Mouse (Mus musculus) neural tube, embryonic 12.5 days (tissue): ENCODE data around the gene Hist2h3c2. TPM values are rescaled to one million over a fixed set of nuclear protein-coding genes. Genes with fewer than 3 reads are reported as not detected.
"Not testable (repeated sequence)": the region's sequence is repeated elsewhere in the genome, so short reads cannot be mapped to it uniquely, and the experiment has no call there.

ENCODE experiments used
- ATAC-seq: fragments of 200-750 bp; cut with Nextera tagmentation; 2 replicates; pipeline ENCODE4 v1.8.0; 2017; ENCODE audit warnings: low read depth, mild to moderate bottlenecking, moderate TSS enrichment, moderate library complexity; ENCODE audit not compliant: low FRiP score
- H3K27ac ChIP-seq: fragments of 300-500 bp; sonication (generic); 2 replicates; pipeline ENCODE4 v1.5.1; 2016
- H3K27me3 ChIP-seq: fragments of 300-500 bp; sonication (generic); replicated peaks from 2 replicates; pipeline ENCODE4 v1.6.1; 2016; ENCODE audit warnings: mild to moderate bottlenecking
- H3K36me3 ChIP-seq: fragments of 300-500 bp; sonication (generic); 2 replicates; pipeline ENCODE4 v1.6.1; 2016; ENCODE audit warnings: mild to moderate bottlenecking
- H3K4me1 ChIP-seq: fragments of 300-500 bp; sonication (generic); 2 replicates; pipeline ENCODE4 v1.6.1; 2016
- H3K4me2 ChIP-seq: fragments of 300-500 bp; sonication (generic); replicated peaks from 2 replicates; pipeline ENCODE4 v1.6.1; 2016; ENCODE audit warnings: mild to moderate bottlenecking
- H3K4me3 ChIP-seq: fragments of 300-500 bp; sonication (generic); 2 replicates; pipeline ENCODE4 v1.5.1; 2016
- H3K9ac ChIP-seq: fragments of 300-500 bp; sonication (generic); 2 replicates; pipeline ENCODE4 v1.6.1; 2016; ENCODE audit warnings: mild to moderate bottlenecking
- H3K9me3 ChIP-seq: fragments of 300-500 bp; sonication (generic); 2 replicates; pipeline ENCODE4 v1.6.1; 2016; ENCODE audit warnings: mild to moderate bottlenecking
- WGBS: fragments of 180-500 bp; shearing (Covaris S2); methylation state at CpG from one replicate; pipeline ENCODE4 v1.1.7; 2016; 5-methylcytosine and 5-hydroxymethylcytosine counted together
- polyA plus RNA-seq: library from polyadenylated mRNA; unstranded; fragments of >200 nt; fragmentation: Nextera tagmentation; extraction: Ambion mirVana; gene quantifications from 2 replicates; pipeline ENCODE4 v1.2.1, GENCODE M21; 2016

Hist2h3c2 gene
- polyA plus RNA-seq, 1 experiment from 2014 or later, result 5.0 TPM

- Histone ChIP-seq H3K4me3 (no peak overlapping the region), H3K36me3 (no peaks in the 10 kb centered on the region), H3K4me1 (no peaks in the 10 kb centered on the region; the same call in 1 of the 2 replicates), H3K27ac (no peak overlapping the region), H3K9ac (no peak overlapping the region), H3K9me3 (no peaks in the 10 kb centered on the region), H3K4me2 (no peak overlapping the region), H3K27me3 (no peaks in the 10 kb centered on the region)
- WGBS, result 79% methylated on average over 8 of the region's 8 CpGs
- ATAC-seq, result no peak
These were observed 12.0 kb downstream of the Hist2h3c2 start for GRCm38 (mm10) chr3:96226695-96227648.

GRCm38 (mm10) chr3:96225421-96225820 lies 13.5 kb downstream of the Hist2h3c2 start:
- no peak overlapping the region for H3K9ac ChIP-seq
- WGBS, result 13% methylated on average over 2 of the region's 2 CpGs
- H3K27ac ChIP-seq, result no peak overlapping the region
- peaks cover 10% of the 10 kb centered on the region; the same call in 1 of the 2 replicates for H3K4me1 ChIP-seq
- ATAC-seq, result no peak
- H3K9me3 ChIP-seq, result no peaks in the 10 kb centered on the region
- H3K36me3 ChIP-seq, result no peaks in the 10 kb centered on the region
- H3K27me3 ChIP-seq, result no peaks in the 10 kb centered on the region
- no peak overlapping the region for H3K4me2 ChIP-seq
- no peak overlapping the region for H3K4me3 ChIP-seq

GRCm38 (mm10) chr3:96222774-96223173 lies 16.2 kb downstream of the Hist2h3c2 start:
- no peak overlapping the region for H3K4me3 ChIP-seq
- WGBS, result 93% methylated on average over 4 of the region's 4 CpGs
- peaks cover 17% of the 10 kb centered on the region; the same call in 1 of the 2 replicates for H3K4me1 ChIP-seq
- H3K27ac ChIP-seq, result no peak overlapping the region
- no peaks in the 10 kb centered on the region for H3K9me3 ChIP-seq
- H3K4me2 ChIP-seq, result peak overlapping the region; percentile 80; the same call in 1 of the 2 replicates
- H3K36me3 ChIP-seq, result no peaks in the 10 kb centered on the region
- no peaks in the 10 kb centered on the region for H3K27me3 ChIP-seq
- ATAC-seq, result no peak
- H3K9ac ChIP-seq, result no peak overlapping the region

GRCm38 (mm10) chr3:96221640-96222038 lies 17.3 kb downstream of the Hist2h3c2 start:
- peak overlapping the region; percentile 73 for H3K9ac ChIP-seq
- H3K9me3 ChIP-seq, result no peaks in the 10 kb centered on the region
- peak overlapping the region; percentile 65 for H3K4me3 ChIP-seq
- WGBS, result 20% methylated on average over 9 of the region's 9 CpGs
- peak overlapping the region; percentile 94 for H3K27ac ChIP-seq
- no peak for ATAC-seq
- H3K36me3 ChIP-seq, result no peaks in the 10 kb centered on the region
- H3K4me1 ChIP-seq, result peaks cover 17% of the 10 kb centered on the region; the same call in 1 of the 2 replicates
- H3K4me2 ChIP-seq, result peak overlapping the region; percentile 80
- H3K27me3 ChIP-seq, result no peaks in the 10 kb centered on the region

GRCm38 (mm10) chr3:96220765-96221639 lies 17.9 kb downstream of the Hist2h3c2 start, which contains the start of the genes Hist2h2ac and Hist2h2be:
Gene Hist2h2ac, minus strand, starts transcription at chr3:96220880.
Gene Hist2h2be, plus strand, starts transcription at chr3:96221119.
- Histone ChIP-seq H3K4me2 (peak within 1 kb of the TSS; percentile 80), H3K27me3 (no peaks in the 10 kb centered on the region), H3K9me3 (no peaks in the 10 kb centered on the region), H3K4me3 (peak within 1 kb of the TSS; percentile 65), H3K36me3 (no peaks in the 10 kb centered on the region), H3K4me1 (peaks cover 17% of the 10 kb centered on the region; the same call in 1 of the 2 replicates), H3K27ac (peak within 1 kb of the TSS; percentile 94), H3K9ac (peak within 1 kb of the TSS; percentile 73)
- whole genome bisulfite sequencing, result under 1% methylated on average over 43 of the region's 43 CpGs
- peak; percentile 77 for ATAC-seq

- peak overlapping the region; percentile 94 for H3K27ac ChIP-seq
- not testable (repeated sequence) for H3K9me3 ChIP-seq, H3K27me3 ChIP-seq, H3K36me3 ChIP-seq
- H3K9ac ChIP-seq, result peak overlapping the region; percentile 73
- peaks cover 17% of the 10 kb centered on the region; the same call in 1 of the 2 replicates for H3K4me1 ChIP-seq
- under 1% methylated on average over 32 of the region's 47 CpGs for WGBS
- peak overlapping the region; percentile 65 for H3K4me3 ChIP-seq
- H3K4me2 ChIP-seq, result peak overlapping the region; percentile 80
- ATAC-seq, result peak; percentile 37
These were observed 18.7 kb downstream of the Hist2h3c2 start for GRCm38 (mm10) chr3:96220131-96220764.

- Histone ChIP-seq H3K9me3 (no peaks in the 10 kb centered on the region), H3K4me2 (peak within 1 kb of the TSS; percentile 80), H3K4me3 (peak within 1 kb of the TSS; percentile 65), H3K4me1 (peaks cover 17% of the 10 kb centered on the region; the same call in 1 of the 2 replicates), H3K9ac (peak within 1 kb of the TSS; percentile 73), H3K36me3 (no peaks in the 10 kb centered on the region), H3K27me3 (no peaks in the 10 kb centered on the region), H3K27ac (peak within 1 kb of the TSS; percentile 94)
- WGBS, result under 1% methylated on average over 36 of the region's 37 CpGs
- peak; percentile 91 for ATAC-seq
These were observed 19.2 kb downstream of the Hist2h3c2 start, which contains the start of the genes Bola1 and Hist2h2ab for GRCm38 (mm10) chr3:96219661-96220130. Gene Bola1, minus strand, starts transcription at chr3:96219709. Gene Hist2h2ab, plus strand, starts transcription at chr3:96219865.

- Histone ChIP-seq H3K4me2 (peak overlapping the region; percentile 80), H3K27me3 (no peaks in the 10 kb centered on the region), H3K4me3 (peak overlapping the region; percentile 65), H3K27ac (peak overlapping the region; percentile 46), H3K36me3 (no peaks in the 10 kb centered on the region), H3K9ac (peak overlapping the region; percentile 53), H3K9me3 (no peaks in the 10 kb centered on the region), H3K4me1 (peaks cover 17% of the 10 kb centered on the region; the same call in 1 of the 2 replicates)
- ATAC-seq, result peak; percentile 52
- WGBS, result under 1% methylated on average over 12 of the region's 12 CpGs
These were observed 19.7 kb downstream of the Hist2h3c2 start for GRCm38 (mm10) chr3:96219191-96219641.

- 25% methylated on average over 15 of the region's 15 CpGs for WGBS
- Histone ChIP-seq H3K27ac (no peak overlapping the region), H3K4me1 (no peaks in the 10 kb centered on the region), H3K9ac (no peak overlapping the region), H3K9me3 (no peaks in the 10 kb centered on the region), H3K4me3 (no peak overlapping the region), H3K4me2 (no peak overlapping the region), H3K27me3 (no peaks in the 10 kb centered on the region), H3K36me3 (no peaks in the 10 kb centered on the region)
- ATAC-seq, result no peak
These were observed 29.7 kb downstream of the Hist2h3c2 start for GRCm38 (mm10) chr3:96209242-96209641.

- 87% methylated on average over 3 of the region's 3 CpGs for WGBS
- Histone ChIP-seq H3K4me3 (no peak overlapping the region), H3K27me3 (no peaks in the 10 kb centered on the region), H3K4me1 (no peaks in the 10 kb centered on the region), H3K4me2 (no peak overlapping the region), H3K9me3 (no peaks in the 10 kb centered on the region), H3K9ac (no peak overlapping the region), H3K27ac (no peak overlapping the region), H3K36me3 (no peaks in the 10 kb centered on the region)
- ATAC-seq, result no peak
These were observed 31.1 kb downstream of the Hist2h3c2 start for GRCm38 (mm10) chr3:96207819-96208218.

- Histone ChIP-seq H3K9ac (no peak overlapping the region), H3K4me2 (no peak overlapping the region), H3K4me3 (no peak overlapping the region), H3K36me3 (no peaks in the 10 kb centered on the region), H3K4me1 (peaks cover 11% of the 10 kb centered on the region), H3K27ac (no peak overlapping the region), H3K27me3 (no peaks in the 10 kb centered on the region), H3K9me3 (no peaks in the 10 kb centered on the region)
- no peak for ATAC-seq
- 79% methylated on average over 2 of the region's 2 CpGs for WGBS
These were observed 39.2 kb downstream of the Hist2h3c2 start for GRCm38 (mm10) chr3:96199731-96200130.
